Mouse (Mus musculus): ENCODE data around the gene Tnnt3. TPM values are rescaled to one million over a fixed set of nuclear protein-coding genes. Genes with fewer than 3 reads are reported as not detected.
A peak's percentile ranks its signal among the peaks of the same experiment; 100 is the strongest.

Tnnt3 gene
- polyA plus RNA-seq, 1 experiment from 2014 or later: 8.0 TPM

DNA sequence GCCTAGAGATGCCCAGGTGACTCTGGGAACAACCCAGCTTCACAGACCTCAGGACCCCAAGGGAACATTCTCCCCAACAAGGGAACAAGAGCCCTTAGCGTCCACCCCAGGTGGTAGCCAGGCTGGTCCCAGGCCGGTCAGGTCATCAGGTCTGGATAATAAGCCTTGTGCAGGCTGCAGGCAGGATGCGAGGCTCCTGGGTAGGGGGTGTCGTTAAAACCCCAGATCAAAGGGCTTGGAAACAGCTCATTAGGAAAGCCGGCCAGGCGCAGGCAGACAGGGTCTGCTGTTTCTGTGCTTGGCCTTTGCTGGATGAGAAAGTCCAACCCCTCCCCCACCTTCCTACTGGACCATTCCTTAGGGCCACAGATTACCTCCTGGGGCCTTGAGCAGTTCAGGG is 50.1 kb downstream of the Tnnt3 start:
- Histone ChIP-seq H3K4me1 (replicated peaks; ENCODE audit: control insufficient read depth, insufficient read depth) (peaks cover 5% of the 10 kb centered on the region), H3K27me3 (ENCODE audit: control insufficient read depth, insufficient read depth, low read length) (no peaks in the 10 kb centered on the region), H3K36me3 (ENCODE audit: control insufficient read depth, insufficient read depth, low read length) (no peaks in the 10 kb centered on the region), H3K9ac (ENCODE audit: low read length) (no peak overlapping the region), H3K9me3 (ENCODE audit: control insufficient read depth, low read length) (no peaks in the 10 kb centered on the region), H3K4me2 (replicated peaks; ENCODE audit: low read depth) (no peak overlapping the region), H3K27ac (replicated peaks) (no peak overlapping the region), H3K4me3 (ENCODE audit: low read depth, low read length) (no peak overlapping the region)
- no peak for TF ChIP-seq CTCF (IDR thresholded peaks at IDR 0.05; ENCODE audit: low read depth)
- no peak for DNase-seq (ENCODE audit: low spot score)
- ATAC-seq (ENCODE audit: low FRiP score, low TSS enrichment): no peak
- 81% methylated on average over 6 of the region's 6 CpGs for WGBS

GRCm38 (mm10) chr7:142549941-142550763 is 51.5 kb downstream of the Tnnt3 start:
- Histone ChIP-seq H3K36me3 (ENCODE audit: control insufficient read depth, insufficient read depth, low read length) (no peaks in the 10 kb centered on the region), H3K9me3 (ENCODE audit: control insufficient read depth, low read length) (no peaks in the 10 kb centered on the region), H3K27ac (replicated peaks) (no peak overlapping the region), H3K4me1 (replicated peaks; ENCODE audit: control insufficient read depth, insufficient read depth) (peaks cover 9% of the 10 kb centered on the region), H3K27me3 (ENCODE audit: control insufficient read depth, insufficient read depth, low read length) (no peaks in the 10 kb centered on the region), H3K9ac (ENCODE audit: low read length) (0 out of 2 replicates have a peak overlapping the region, but pooled peaks have one; percentile 8), H3K4me2 (replicated peaks; ENCODE audit: low read depth) (no peak overlapping the region), H3K4me3 (ENCODE audit: low read depth, low read length) (no peak overlapping the region)
- ATAC-seq (ENCODE audit: low FRiP score, low TSS enrichment) (no peak), DNase-seq (ENCODE audit: low spot score) (peak; percentile 57)
- TF ChIP-seq CTCF (IDR thresholded peaks at IDR 0.05; ENCODE audit: low read depth): peak; percentile 66
- TF ChIP-seq EP300 (optimal IDR thresholded peaks at IDR 0.05): no peak
- WGBS: 80% methylated on average over 10 of the region's 10 CpGs

- no peak overlapping the region for H3K4me3 ChIP-seq (ENCODE audit: low read depth, low read length)
- TF ChIP-seq CTCF (IDR thresholded peaks at IDR 0.05; ENCODE audit: low read depth): no peak
- TF ChIP-seq EP300 (optimal IDR thresholded peaks at IDR 0.05): no peak
- H3K4me1 ChIP-seq (replicated peaks; ENCODE audit: control insufficient read depth, insufficient read depth): peaks cover 9% of the 10 kb centered on the region
- 66% methylated on average over 14 of the region's 14 CpGs for WGBS
- H3K27me3 ChIP-seq (ENCODE audit: control insufficient read depth, insufficient read depth, low read length): no peaks in the 10 kb centered on the region
- H3K9ac ChIP-seq (ENCODE audit: low read length): no peak overlapping the region
- H3K36me3 ChIP-seq (ENCODE audit: control insufficient read depth, insufficient read depth, low read length): no peaks in the 10 kb centered on the region
- DNase-seq (ENCODE audit: low spot score): no peak
- no peak overlapping the region for H3K27ac ChIP-seq (replicated peaks)
- ATAC-seq (ENCODE audit: low FRiP score, low TSS enrichment): no peak
- H3K4me2 ChIP-seq (replicated peaks; ENCODE audit: low read depth): no peak overlapping the region
- H3K9me3 ChIP-seq (ENCODE audit: control insufficient read depth, low read length): no peaks in the 10 kb centered on the region
These were observed 52.3 kb downstream of the Tnnt3 start for GRCm38 (mm10) chr7:142550935-142551373.

- H3K4me2 ChIP-seq (replicated peaks; ENCODE audit: low read depth): no peak overlapping the region
- ATAC-seq (ENCODE audit: low FRiP score, low TSS enrichment) (no peak), DNase-seq (ENCODE audit: low spot score) (no peak)
- no peaks in the 10 kb centered on the region for H3K9me3 ChIP-seq (ENCODE audit: control insufficient read depth, low read length)
- no peaks in the 10 kb centered on the region for H3K36me3 ChIP-seq (ENCODE audit: control insufficient read depth, insufficient read depth, low read length)
- H3K4me1 ChIP-seq (replicated peaks; ENCODE audit: control insufficient read depth, insufficient read depth): peaks cover 9% of the 10 kb centered on the region
- H3K9ac ChIP-seq (ENCODE audit: low read length): no peak overlapping the region
- WGBS: 91% methylated on average over 5 of the region's 5 CpGs
- H3K4me3 ChIP-seq (ENCODE audit: low read depth, low read length): no peak overlapping the region
- H3K27ac ChIP-seq (replicated peaks): no peak overlapping the region
- no peak for TF ChIP-seq EP300 (optimal IDR thresholded peaks at IDR 0.05)
- no peak for TF ChIP-seq CTCF (IDR thresholded peaks at IDR 0.05; ENCODE audit: low read depth)
- no peaks in the 10 kb centered on the region for H3K27me3 ChIP-seq (ENCODE audit: control insufficient read depth, insufficient read depth, low read length)
These were observed 53.1 kb downstream of the Tnnt3 start for GRCm38 (mm10) chr7:142551691-142552090.

DNA sequence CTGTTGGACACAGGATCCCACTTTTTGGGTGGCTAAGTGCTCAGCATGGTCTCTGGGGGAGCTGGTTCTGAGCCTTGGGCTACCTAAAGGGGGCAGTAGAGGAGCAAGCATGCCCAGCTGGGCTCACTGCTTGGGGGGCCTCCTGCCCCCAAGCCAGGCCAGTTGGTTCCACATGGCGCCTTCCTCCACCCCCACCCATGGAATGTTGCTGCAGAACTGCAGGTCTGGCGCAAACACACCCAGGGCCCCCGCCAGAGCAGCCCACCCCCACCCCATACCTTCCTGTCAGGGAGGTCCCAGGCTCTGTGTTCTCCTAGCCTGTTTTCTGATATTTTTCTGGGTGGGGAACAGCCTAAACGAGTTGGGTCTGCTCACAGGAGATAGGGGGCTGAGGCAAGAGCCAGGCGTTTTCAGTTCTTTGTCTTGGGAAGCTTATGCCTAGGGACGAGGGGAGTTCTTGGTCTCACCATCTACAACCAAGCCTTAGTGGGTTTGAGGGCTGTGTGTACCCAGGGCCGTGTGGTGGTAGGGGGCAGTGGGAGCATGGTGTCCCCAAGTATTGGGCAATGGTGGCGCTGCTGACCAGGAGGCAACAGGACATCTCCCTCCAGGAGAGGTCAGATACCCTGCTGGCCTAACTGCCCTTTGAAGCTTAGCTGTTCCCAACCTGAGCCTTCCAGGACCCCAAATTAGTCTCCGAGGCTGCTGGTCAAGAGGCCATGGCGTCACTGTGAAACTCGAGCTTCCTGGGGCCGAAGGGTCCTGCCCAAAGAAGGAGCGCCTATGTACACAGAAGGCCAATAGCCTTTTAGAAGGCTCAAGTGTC is 54.2 kb downstream of the Tnnt3 start:
- H3K27me3 ChIP-seq (ENCODE audit: control insufficient read depth, insufficient read depth, low read length): no peaks in the 10 kb centered on the region
- H3K9ac ChIP-seq (ENCODE audit: low read length): no peak overlapping the region
- TF ChIP-seq CTCF (IDR thresholded peaks at IDR 0.05; ENCODE audit: low read depth): peak; percentile 54
- TF ChIP-seq EP300 (optimal IDR thresholded peaks at IDR 0.05): no peak
- ATAC-seq (ENCODE audit: low FRiP score, low TSS enrichment): peak; percentile 7; the same call in 1 of the 2 replicates
- no peak for DNase-seq (ENCODE audit: low spot score)
- H3K4me2 ChIP-seq (replicated peaks; ENCODE audit: low read depth): no peak overlapping the region
- WGBS: 41% methylated on average over 12 of the region's 13 CpGs
- no peak overlapping the region for H3K4me3 ChIP-seq (ENCODE audit: low read depth, low read length)
- no peaks in the 10 kb centered on the region for H3K9me3 ChIP-seq (ENCODE audit: control insufficient read depth, low read length)
- no peak overlapping the region for H3K27ac ChIP-seq (replicated peaks)
- peaks cover 11% of the 10 kb centered on the region for H3K4me1 ChIP-seq (replicated peaks; ENCODE audit: control insufficient read depth, insufficient read depth)
- no peaks in the 10 kb centered on the region for H3K36me3 ChIP-seq (ENCODE audit: control insufficient read depth, insufficient read depth, low read length)

Measured in stomach, postnatal 0 days (tissue).